ENCODE assay signal across 9 mouse cellular contexts in the genomic region with DNA sequence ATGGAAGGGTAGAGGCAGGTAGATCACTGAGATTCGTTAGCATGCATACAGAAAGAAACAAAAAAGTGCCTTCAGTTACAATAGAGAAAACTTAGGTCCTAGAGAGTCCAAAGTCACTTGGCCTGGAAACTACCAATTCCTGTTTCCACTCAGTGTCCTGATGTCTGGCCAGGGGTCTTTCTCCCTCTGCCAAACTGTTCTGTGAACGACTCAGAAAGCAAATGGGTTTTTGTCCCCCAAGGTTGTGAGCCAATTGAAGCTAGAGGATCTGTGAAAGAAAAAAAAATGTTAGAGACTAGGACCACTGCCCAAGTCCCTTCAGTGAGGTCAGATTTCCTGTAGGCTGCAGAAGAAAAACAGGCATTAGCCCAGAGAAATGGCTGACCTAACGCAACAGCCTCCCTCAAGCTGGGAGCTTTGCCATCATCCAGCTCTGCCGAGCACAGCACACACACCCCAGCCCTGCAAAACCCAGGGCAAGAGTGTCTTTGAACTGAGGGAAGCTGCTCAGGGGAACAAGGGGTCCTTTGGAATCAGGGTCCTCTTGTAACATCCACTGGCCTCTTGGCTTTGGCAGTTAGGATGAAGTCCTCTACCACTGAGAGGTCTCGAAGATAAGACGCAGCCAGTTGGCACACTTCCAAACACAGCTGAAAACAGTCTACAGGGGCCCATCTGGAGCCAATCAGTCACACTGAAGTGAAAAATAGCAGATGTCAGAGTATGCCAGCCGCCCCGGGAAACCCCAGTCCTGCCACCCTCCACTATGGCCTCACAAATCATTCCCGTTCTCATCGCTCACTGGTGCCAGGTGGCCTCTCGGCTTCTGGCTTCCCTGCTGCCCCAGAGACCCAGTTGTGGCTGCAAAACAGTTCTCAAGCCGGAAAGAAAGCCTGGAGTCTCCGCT.
DNase-seq lines count a peak whose midpoint lies in the region; ATAC-seq and TF ChIP-seq lines count a peak whose summit lies in the region.
"Had no signal": no experiment of that assay in that cellular context is flagged by ENCODE, and none has a peak within 500 bp of the region (broad histone marks: within the 10 kb centered on the region; RNA-seq: fewer than 3 reads in every experiment).

No protein-coding gene starts in this region.

- H3K4me2 ChIP-seq in forebrain, postnatal 0 days (ENCODE audit: low read depth) = no peak overlapping the region
- H3K4me2 ChIP-seq in stomach, embryonic 15.5 days = peak overlapping the region; percentile 3; the same call in 1 of the 2 replicates

- peak overlapping the region; percentile 41; the same call in 1 of the 2 replicates for H3K27ac ChIP-seq in forebrain, postnatal 0 days (ENCODE audit: low read depth, low read length)
- H3K27ac ChIP-seq in stomach, embryonic 15.5 days = peak overlapping the region; percentile 78

- H3K9me3 ChIP-seq in forebrain, postnatal 0 days (ENCODE audit: low read length) = no peaks in the 10 kb centered on the region
- no peaks in the 10 kb centered on the region for H3K9me3 ChIP-seq in stomach, embryonic 15.5 days

- no peaks in the 10 kb centered on the region for H3K27me3 ChIP-seq in forebrain, postnatal 0 days (ENCODE audit: insufficient read depth, low read length)
- H3K27me3 ChIP-seq in stomach, embryonic 15.5 days (replicated peaks) = no peaks in the 10 kb centered on the region

- DNase-seq in right cerebral cortex, postnatal 10 days (ENCODE audit: low spot score in 2 of 2) = peak; percentile 62 to 65
- no peak for DNase-seq in right cerebral cortex, postnatal 36 days (ENCODE audit: low spot score in 2 of 2)
- DNase-seq in forebrain, postnatal 0 days = peak; percentile 79
- DNase-seq in heart, postnatal 4 days = peak; percentile 95
- DNase-seq in kidney, postnatal 4 days = peak; percentile 83 to 88
- DNase-seq in lung, postnatal 4 days = peak; percentile 79 to 90
- no peak for DNase-seq in thymus, postnatal 36 days

- ATAC-seq in forebrain, postnatal 0 days = peak; percentile 76
- ATAC-seq in stomach, embryonic 15.5 days (ENCODE audit: insufficient read depth, low FRiP score, low read depth) = peak; percentile 76

- H3K36me3 ChIP-seq in forebrain, postnatal 0 days (ENCODE audit: insufficient read depth) = no peaks in the 10 kb centered on the region
- no peaks in the 10 kb centered on the region for H3K36me3 ChIP-seq in stomach, embryonic 15.5 days
- H3K36me3 ChIP-seq: G1E had no signal

- TF ChIP-seq CTCF in forebrain, postnatal 0 days (IDR thresholded peaks at IDR 0.05; ENCODE audit: low read depth) = no peak

- H3K9ac ChIP-seq in forebrain, postnatal 0 days = no peak overlapping the region
- no peak overlapping the region for H3K9ac ChIP-seq in stomach, embryonic 15.5 days

- 18% methylated on average over 13 of the region's 13 CpGs for WGBS in forebrain, postnatal 0 days
- WGBS in stomach, embryonic 15.5 days = 23% methylated on average over 13 of the region's 13 CpGs

- 0 out of 2 replicates have a peak, but pooled peaks cover 5% of the 10 kb centered on the region for H3K4me1 ChIP-seq in forebrain, postnatal 0 days (ENCODE audit: insufficient read depth)
- peaks cover 9% of the 10 kb centered on the region for H3K4me1 ChIP-seq in stomach, embryonic 15.5 days

- no peak overlapping the region for H3K4me3 ChIP-seq in forebrain, postnatal 0 days (ENCODE audit: low read depth, low read length)
- H3K4me3 ChIP-seq in stomach, embryonic 15.5 days (replicated peaks) = no peak overlapping the region

Comparison
In these comparisons a context has a peak if more than half of its experiments do, and no peak if none do; other contexts are left out.
1. DNase-seq: peak in right cerebral cortex, postnatal 10 days (2 of 2), forebrain, postnatal 0 days (single experiment), heart, postnatal 4 days (single experiment), kidney, postnatal 4 days (2 of 2) and lung, postnatal 4 days (2 of 2); none in right cerebral cortex, postnatal 36 days (0 of 2) and thymus, postnatal 36 days (0 of 2).